Mouse (Mus musculus) limb, embryonic 14.5 days (tissue): ENCODE measurements around the gene Ndc80. TPM values are rescaled to one million over a fixed set of nuclear protein-coding genes. Genes with fewer than 3 reads are reported as not detected.

Experiments used
- ATAC-seq: fragments of 200-750 bp; cut with Nextera tagmentation; 2 replicates; pipeline ENCODE4 v1.8.0; 2017; ENCODE audit warnings: low read depth, moderate number of reproducible peaks, moderate TSS enrichment; ENCODE audit not compliant: low FRiP score
- DNase-seq: peaks from one replicate; pipeline ENCODE4 v3.0.0-alpha.2; 2015; ENCODE audit warnings: low spot score
- H3K27ac ChIP-seq: fragments of 300-500 bp; sonication (generic); replicated peaks from 2 replicates; pipeline ENCODE4 v1.5.1; 2014; ENCODE audit warnings: low read depth, mild to moderate bottlenecking, low read length, moderate library complexity, mixed read lengths
- H3K27me3 ChIP-seq: fragments of 300-500 bp; sonication (generic); 2 replicates; pipeline ENCODE4 v1.6.1; 2014; ENCODE audit warnings: low read length, mixed read lengths; ENCODE audit not compliant: control insufficient read depth, insufficient read depth
- H3K36me3 ChIP-seq: fragments of 300-500 bp; sonication (generic); 2 replicates; pipeline ENCODE4 v1.6.1; 2014; ENCODE audit warnings: mild to moderate bottlenecking, low read length, moderate library complexity, mixed read lengths; ENCODE audit not compliant: control insufficient read depth, insufficient read depth
- H3K4me1 ChIP-seq: fragments of 300-500 bp; sonication (generic); 2 replicates; pipeline ENCODE4 v1.6.1; 2014; ENCODE audit warnings: antibody characterized with exemption, low read length, mixed read lengths; ENCODE audit not compliant: control insufficient read depth, insufficient read depth
- H3K4me2 ChIP-seq: fragments of 300-500 bp; sonication (generic); replicated peaks from 2 replicates; pipeline ENCODE4 v1.6.1; 2014; ENCODE audit warnings: low read depth, mild to moderate bottlenecking, low read length, moderate library complexity; ENCODE audit not compliant: severe bottlenecking
- H3K4me3 ChIP-seq: fragments of 300-500 bp; sonication (generic); replicated peaks from 2 replicates; pipeline ENCODE4 v1.5.1; 2014; ENCODE audit warnings: low read length
- H3K9ac ChIP-seq: fragments of 300-500 bp; sonication (generic); 2 replicates; pipeline ENCODE4 v1.6.1; 2014; ENCODE audit warnings: mild to moderate bottlenecking, low read depth, low read length, moderate library complexity; ENCODE audit not compliant: severe bottlenecking
- H3K9me3 ChIP-seq: fragments of 300-500 bp; sonication (generic); 2 replicates; pipeline ENCODE4 v1.6.1; 2016; ENCODE audit warnings: low read length; ENCODE audit not compliant: control insufficient read depth
- POLR2A ChIP-seq: fragments of 200-500 bp; IDR thresholded peaks from 2 replicates; pipeline ENCODE4 v1.8.0; 2012; ENCODE audit warnings: inconsistent platforms, mild to moderate bottlenecking, moderate library complexity, borderline replicate concordance; ENCODE audit not compliant: insufficient read depth, insufficient read length; ENCODE audit errors: extremely low read depth
- WGBS: fragments of 180-500 bp; shearing (Covaris S2); extraction: QIAGEN DNeasy Blood & Tissue Kit; methylation state at CpG from one replicate; pipeline ENCODE4 v1.1.7; 2014; 5-methylcytosine and 5-hydroxymethylcytosine counted together
- polyA plus RNA-seq, 2 experiments: library from polyadenylated mRNA; depleted of rRNA in 1 of 2; stranded (reverse) in 1 of 2; unstranded in 1 of 2; fragments of >200 nt; fragmentation: Nextera tagmentation in 1 of 2; extraction: Ambion mirVana in 1 of 2; gene quantifications; 2 replicates each; pipeline versions ENCODE4 v1.2.1 to v1.2.3; 2012 to 2014

Gene Ndc80
- polyA plus RNA-seq (2012; rRNA removed) (9.8 and 18.9 TPM in 2 replicates), polyA plus RNA-seq (2014; fragmentation: Nextera tagmentation; extraction: Ambion mirVana) (35.8 and 37.3 TPM in 2 replicates)

DNA sequence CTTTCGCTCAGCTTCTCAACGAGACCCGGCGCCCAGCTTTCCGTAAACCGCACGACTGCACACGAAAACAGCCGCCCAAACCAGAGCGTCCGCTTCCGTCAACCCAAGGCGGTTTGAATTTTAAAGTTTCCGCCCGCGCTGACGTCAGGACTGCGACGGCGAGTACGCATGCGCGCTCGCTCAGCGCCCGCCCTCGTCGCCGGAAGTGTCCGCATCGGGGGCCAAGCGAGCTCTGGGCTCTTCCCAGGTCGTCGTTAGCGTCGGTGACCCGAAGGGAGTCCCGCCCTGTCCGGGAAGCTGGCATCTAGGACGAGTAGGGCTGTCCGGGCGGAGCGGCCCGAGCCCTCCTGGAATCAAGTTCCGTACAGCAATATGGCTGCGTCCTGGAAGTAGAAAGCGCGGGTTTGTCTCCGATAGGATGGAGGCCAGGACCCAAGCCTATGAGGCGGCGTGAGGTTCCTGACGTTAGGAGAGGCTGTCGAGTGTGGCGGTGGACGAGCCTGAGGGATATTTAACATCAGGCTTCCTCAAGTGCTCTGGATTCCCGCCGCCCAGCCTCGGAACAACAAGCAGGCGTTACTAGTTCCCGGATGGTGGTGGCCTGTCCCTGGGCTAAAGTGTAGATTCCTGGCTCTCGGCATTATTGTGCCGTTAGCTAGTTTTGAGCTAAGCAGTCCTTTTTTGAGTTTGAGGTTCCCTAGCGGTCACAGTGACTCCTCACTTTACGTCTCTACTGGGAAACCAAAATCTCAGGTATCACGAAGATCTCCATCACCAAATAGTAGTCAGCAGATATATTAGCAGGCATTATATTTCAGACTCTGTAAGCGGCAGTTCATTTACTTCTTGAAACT lies at the start of gene Ndc80:
Gene Ndc80, minus strand, starts transcription at position 147 of the 854 bp plus-strand sequence.
- WGBS = under 1% methylated on average over 66 of the region's 66 CpGs
- Histone ChIP-seq H3K9ac (peak within 1 kb of the TSS; percentile 81), H3K27me3 (no peaks in the 10 kb centered on the region), H3K9me3 (no peaks in the 10 kb centered on the region), H3K4me3 (peak within 1 kb of the TSS; percentile 71), H3K4me1 (peaks cover 8% of the 10 kb centered on the region; the same call in 1 of the 2 replicates), H3K4me2 (peak within 1 kb of the TSS; percentile 54), H3K27ac (peak within 1 kb of the TSS; percentile 98), H3K36me3 (peaks cover 6% of the 10 kb centered on the region; the same call in 1 of the 2 replicates)
- TF ChIP-seq POLR2A = peak; percentile 50; the same call in 1 of the 2 replicates
- peak; percentile 98 for ATAC-seq
- DNase-seq = peak; percentile 94

DNA sequence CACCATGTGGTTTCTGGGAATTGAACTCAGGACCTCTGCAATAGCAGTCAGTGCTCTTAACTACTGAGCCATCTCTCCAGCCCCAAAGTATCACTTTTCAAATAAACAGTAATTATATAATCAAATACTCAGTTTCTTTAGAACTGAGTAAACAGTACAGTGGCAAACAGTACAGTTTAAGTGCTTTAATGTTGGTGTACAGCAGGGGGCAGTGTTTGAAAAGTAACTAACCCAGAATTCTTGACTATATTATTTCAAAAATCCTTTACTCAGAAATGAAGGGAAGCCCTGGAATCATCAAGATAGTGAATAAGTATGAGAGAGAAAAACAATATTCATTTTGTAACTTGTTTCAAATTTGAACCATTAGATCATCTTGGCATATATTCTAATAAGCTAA lies 35.0 kb upstream of the Ndc80 start:
- Histone ChIP-seq H3K4me3 (no peak overlapping the region), H3K27ac (no peak overlapping the region), H3K9ac (no peak overlapping the region), H3K9me3 (no peaks in the 10 kb centered on the region), H3K4me2 (no peak overlapping the region), H3K36me3 (no peaks in the 10 kb centered on the region), H3K4me1 (no peaks in the 10 kb centered on the region), H3K27me3 (no peaks in the 10 kb centered on the region)
- no peak for ATAC-seq
- no peak for TF ChIP-seq POLR2A
- DNase-seq = peak; percentile 49

DNA sequence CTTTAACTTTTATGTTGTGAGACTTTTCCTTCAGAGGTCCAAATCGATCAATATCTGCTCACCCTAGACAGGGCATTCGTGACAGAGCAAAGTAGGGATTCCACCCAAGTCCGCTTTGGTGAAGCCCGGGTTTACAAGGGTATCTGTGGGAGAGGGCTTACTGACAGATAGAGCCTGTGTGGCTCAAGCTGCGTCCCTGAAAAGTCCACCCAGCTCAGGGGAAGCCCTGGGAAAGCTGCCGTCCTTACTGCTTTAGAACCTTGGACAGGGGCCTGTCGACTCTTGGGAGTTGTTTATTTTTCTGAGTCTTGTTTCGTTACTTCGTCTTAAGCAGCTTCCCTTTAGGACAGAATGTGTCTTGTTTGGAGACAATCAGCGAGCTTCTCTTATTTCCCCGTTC lies 26.2 kb upstream of the Ndc80 start:
- no peak for TF ChIP-seq POLR2A
- 13% methylated on average over 11 of the region's 11 CpGs for WGBS

DNA sequence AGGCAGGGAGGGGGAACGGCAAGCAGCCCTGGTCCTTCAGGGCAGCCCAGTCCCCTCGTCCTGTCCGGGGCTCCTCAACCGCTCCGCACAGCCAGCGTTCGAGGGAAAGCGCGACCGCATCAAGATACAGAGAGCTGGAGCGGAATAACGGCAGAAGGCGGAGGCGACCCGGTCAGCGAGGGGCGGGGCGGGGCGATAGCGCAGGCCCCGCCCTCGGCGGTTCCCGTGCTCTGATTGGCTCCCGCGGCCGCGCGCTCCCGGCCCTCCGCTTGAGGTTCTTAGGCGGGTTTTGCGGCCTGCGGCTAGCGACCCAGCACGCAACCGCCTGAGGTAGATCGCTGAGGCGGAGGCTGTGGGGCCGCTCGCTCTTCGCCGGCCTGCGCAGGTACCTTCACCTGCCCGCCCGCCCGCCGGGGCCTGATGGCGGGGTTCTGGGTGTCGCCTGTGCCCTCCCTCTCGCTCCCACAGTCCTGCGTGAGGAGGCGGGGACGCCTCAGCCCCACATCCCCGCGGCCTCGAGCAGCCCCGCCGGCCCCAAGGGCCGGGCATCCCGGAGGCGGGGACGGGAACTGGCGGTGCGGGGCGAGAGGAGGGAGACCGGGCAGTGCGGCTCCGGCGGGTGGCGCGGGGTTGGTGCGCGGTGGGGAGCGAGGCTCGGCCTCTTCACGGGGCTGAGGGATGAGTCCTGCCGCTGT lies 25.2 kb upstream of the Ndc80 start, which contains the start of gene Spdya:
Gene Spdya, plus strand, starts transcription at position 305 of the 695 bp plus-strand sequence.
- Histone ChIP-seq H3K27me3 (peaks cover 15% of the 10 kb centered on the region; the same call in 1 of the 2 replicates), H3K27ac (no peak within 1 kb of the TSS)

More for the DNA sequence above, 26.2 kb upstream of the Ndc80 start:
- Histone ChIP-seq H3K4me1 (no peaks in the 10 kb centered on the region), H3K4me2 (peak overlapping the region; percentile 95), H3K27me3 (peaks cover 15% of the 10 kb centered on the region; the same call in 1 of the 2 replicates), H3K9me3 (no peaks in the 10 kb centered on the region), H3K4me3 (peak overlapping the region; percentile 60), H3K36me3 (no peaks in the 10 kb centered on the region), H3K9ac (no peak overlapping the region), H3K27ac (no peak overlapping the region)
- DNase-seq (peak; percentile 4), ATAC-seq (no peak)

DNA sequence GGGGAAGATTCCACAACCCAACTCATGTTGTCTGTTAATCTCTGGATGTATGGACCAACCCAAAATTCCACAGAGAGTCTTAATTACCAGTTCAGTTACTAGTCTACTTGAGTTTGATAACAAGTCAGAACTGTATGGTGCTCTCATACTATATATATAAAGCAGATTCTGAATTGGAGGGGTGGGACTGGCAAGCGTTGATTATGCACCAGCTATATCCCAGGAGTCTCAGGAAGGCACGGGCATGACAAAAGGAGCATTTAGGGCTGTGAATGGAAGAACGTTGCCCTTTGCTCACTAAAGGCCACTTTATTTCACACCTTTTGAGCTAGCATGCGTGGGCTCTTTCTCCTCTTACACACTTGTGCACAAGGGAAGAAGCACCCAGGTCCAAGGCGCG lies 24.7 kb upstream of the Ndc80 start:
- peak overlapping the region; percentile 66 for H3K9ac ChIP-seq
- H3K27me3 ChIP-seq = peaks cover 15% of the 10 kb centered on the region; the same call in 1 of the 2 replicates
- no peak for TF ChIP-seq POLR2A
- WGBS = 10% methylated on average over 5 of the region's 6 CpGs
- H3K36me3 ChIP-seq = no peaks in the 10 kb centered on the region
- ATAC-seq (no peak; the same call in 1 of the 2 replicates), DNase-seq (no peak)
- no peaks in the 10 kb centered on the region for H3K9me3 ChIP-seq
- H3K4me3 ChIP-seq = peak overlapping the region; percentile 60
- no peaks in the 10 kb centered on the region for H3K4me1 ChIP-seq
- H3K27ac ChIP-seq = no peak overlapping the region
- peak overlapping the region; percentile 95 for H3K4me2 ChIP-seq

More for the DNA sequence above, 25.2 kb upstream of the Ndc80 start, which contains the start of gene Spdya:
- H3K4me3 ChIP-seq = peak within 1 kb of the TSS; percentile 60
- no peaks in the 10 kb centered on the region for H3K4me1 ChIP-seq
- WGBS = under 1% methylated on average over 65 of the region's 78 CpGs
- H3K9me3 ChIP-seq = no peaks in the 10 kb centered on the region
- DNase-seq = peak; percentile 89
- peak within 1 kb of the TSS; percentile 66 for H3K9ac ChIP-seq
- peak within 1 kb of the TSS; percentile 95 for H3K4me2 ChIP-seq
- H3K36me3 ChIP-seq = no peaks in the 10 kb centered on the region
- TF ChIP-seq POLR2A = no peak
- peak; percentile 95 for ATAC-seq
